Mouse (Mus musculus) urinary bladder, postnatal 25 days (tissue): Measurements from ENCODE around the gene Lrrc25.
A peak's percentile ranks its signal among the peaks of the same experiment; 100 is the strongest.

Experiments
- DNase-seq: peaks from one replicate; pipeline ENCODE4 v3.0.0; 2022; ENCODE audit warnings: low spot score

The Lrrc25 gene

GRCm38 (mm10) chr8:70599507-70600290 lies 16.3 kb upstream of the Lrrc25 start:
- no peak for DNase-seq

DNA sequence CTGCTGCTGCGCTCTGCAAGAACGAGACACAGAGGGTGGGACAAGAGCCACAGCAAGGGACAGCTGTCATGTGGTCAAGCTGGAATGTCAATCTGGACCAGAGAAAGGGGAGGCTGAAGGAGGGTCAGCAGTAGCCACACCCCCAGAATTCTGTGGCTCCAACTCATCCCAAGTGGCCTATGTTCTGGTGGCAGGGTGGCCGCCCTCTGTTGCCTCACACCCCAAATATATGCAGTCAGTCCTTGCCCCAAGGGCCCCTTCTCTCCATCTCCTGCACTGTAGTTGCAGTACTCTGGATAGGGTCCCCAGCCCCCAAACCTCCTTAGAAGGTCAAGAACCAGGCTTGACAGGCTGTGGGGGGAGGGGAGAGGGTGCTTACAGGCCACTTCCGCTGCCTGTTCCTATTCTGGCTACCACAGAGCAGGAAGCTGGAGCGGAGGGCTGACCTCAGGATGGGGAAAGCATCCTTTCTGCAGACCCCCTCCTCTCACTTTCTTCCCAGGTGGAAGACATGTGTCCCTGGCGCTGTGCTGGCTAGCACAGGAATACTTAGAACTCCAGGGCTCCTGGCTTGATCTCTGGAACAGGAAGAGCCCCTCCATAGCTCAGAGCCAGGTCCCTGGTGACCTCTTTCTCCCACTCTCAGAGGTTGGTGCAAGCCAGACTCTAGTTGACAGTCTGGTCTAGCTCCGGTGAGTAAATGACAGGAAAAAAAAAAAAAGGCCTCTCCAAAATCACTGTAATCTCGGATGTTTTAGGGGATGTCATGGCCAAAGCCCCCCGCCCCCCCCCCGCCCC lies 15.3 kb upstream of the Lrrc25 start:
- no peak for DNase-seq

- DNase-seq: peak; percentile 52
Measured at GRCm38 (mm10) chr8:70601271-70601649, 14.7 kb upstream of the Lrrc25 start.

DNA sequence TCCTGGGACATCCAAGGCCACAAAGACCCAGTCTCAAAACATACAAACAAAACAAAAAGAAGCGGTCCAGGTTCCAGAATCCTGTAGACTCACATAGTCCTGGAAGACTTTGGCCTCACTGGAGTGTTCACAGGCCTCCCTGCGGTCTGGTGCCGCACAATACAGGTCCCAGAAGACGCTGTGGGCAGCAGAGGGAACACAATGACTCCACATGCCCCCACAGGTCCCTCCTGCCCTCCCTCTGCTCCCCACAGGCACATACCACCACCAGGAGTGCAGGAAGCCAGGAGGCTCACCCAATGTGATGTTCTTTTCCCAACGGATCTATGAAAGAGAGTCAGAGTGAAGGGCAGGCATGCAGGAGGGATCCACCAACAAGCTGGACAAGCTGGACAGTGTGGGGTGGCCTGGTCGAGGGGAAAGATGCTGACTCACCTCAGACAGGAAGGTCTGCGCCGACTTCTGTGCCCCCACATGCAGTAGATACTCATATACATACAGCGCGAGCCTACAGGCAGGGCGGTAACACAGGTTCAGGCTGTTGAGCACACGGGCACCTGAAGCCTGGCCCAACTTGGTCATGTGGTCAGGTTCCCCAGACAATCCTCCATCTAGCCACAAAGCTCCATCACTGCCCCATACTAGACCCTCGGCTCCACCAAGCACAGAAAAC lies 13.7 kb upstream of the Lrrc25 start:
- DNase-seq: no peak

- DNase-seq: no peak
Measured at GRCm38 (mm10) chr8:70604558-70604957, 11.4 kb upstream of the Lrrc25 start.

DNA sequence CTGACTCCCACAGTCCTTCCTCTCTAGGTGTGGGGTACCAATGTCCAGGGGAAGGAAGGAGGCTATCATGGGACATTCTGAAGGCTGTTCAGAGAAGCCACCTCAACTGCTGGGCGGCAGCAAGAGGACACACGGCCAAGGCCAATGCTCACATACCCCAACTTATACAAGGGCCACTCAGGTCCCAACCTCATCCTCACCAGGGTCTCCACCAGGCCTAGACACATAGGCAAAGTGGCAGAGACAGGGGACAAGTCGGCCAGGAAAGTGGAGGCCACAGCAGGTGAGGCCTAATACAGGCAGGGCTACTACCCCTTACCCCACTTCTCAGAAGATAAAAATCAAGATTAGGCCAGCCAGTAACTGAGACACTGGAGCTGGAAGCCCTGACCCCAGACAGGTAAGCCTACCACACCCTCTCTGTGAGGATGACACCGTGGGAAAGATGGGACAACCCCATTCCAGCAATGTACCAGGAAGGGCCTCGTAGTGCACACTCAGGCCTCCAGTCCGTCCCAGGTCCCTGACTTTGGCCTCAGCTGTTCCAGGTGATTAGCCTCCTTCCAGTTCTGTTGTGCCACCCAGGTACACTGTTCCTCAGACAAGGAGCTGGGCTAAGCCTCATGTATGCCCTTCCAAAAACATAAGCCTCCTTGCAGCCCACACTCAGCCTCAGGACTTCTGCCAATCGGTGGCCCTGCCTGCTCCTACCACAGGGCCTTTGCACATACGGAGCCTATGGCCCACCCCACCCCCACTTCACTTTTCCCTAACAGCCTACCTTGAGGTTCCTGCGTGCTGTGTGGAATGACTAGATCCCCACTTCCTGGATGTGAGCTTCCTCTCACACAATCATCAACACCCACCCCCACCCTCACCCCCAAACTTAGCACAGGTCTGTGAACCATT lies 9.8 kb upstream of the Lrrc25 start:
- DNase-seq: no peak

DNA sequence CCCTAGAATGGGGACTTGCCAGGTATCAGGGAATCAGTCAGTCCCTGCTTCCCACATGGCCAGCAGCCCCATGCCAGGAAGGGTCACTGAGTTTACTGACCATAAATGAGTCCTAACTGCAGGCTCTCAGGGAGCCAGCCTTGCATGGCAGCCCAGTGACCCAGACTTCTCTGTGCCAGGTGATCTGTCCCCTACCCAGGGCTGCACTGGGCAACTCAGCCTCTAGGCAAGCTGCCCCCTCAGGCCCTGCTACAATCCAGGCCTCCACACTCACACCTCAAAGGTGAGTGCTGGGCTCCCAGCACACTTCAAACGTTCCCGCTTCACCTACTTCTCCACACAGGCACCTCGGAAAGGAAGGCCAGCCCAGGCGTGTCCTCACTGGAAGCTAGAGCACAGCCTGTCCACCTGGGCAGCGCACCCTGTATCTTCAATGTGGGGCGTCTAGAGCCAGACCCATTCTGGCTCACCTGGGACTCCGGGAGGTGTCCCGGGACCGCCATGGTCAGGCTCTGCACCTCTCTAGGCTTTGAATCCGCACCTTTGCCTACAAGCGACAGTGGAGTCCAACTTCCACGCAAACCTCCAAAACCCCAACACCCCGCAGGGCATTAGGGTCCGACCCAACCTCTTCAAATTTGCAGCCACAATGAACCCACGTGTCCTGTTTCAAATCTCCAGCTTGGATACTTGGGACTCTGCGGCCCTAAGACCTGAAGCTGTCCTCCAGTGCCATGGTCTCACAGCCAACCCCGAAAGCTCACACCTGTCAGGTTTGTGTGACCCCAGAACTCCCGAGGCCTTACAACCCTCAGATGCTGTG lies 9.0 kb upstream of the Lrrc25 start:
- DNase-seq: no peak

DNA sequence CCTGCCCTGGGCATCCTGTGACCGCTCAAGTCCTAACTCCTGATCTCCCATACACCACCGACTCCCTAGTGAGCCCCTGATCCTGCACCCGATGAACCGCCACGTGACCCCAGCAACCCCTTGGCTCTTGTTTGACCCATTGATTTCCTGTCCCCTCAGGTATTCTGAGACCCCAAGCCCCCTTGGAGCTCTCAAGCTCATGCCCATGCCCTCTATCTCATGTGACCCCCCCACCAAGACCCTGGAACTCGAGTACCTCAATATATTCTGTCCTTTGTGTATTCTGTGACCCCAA lies 8.4 kb upstream of the Lrrc25 start:
- no peak for DNase-seq

GRCm38 (mm10) chr8:70607898-70608748 lies 7.8 kb upstream of the Lrrc25 start:
- peak; percentile 50 for DNase-seq

- DNase-seq: no peak
Measured at GRCm38 (mm10) chr8:70608749-70609367, 7.1 kb upstream of the Lrrc25 start, which contains the start of gene Ssbp4. Ssbp4 (minus strand) TSS chr8:70608872.

- peak; percentile 79 for DNase-seq
Measured at GRCm38 (mm10) chr8:70609368-70609848, 6.5 kb upstream of the Lrrc25 start.

DNA sequence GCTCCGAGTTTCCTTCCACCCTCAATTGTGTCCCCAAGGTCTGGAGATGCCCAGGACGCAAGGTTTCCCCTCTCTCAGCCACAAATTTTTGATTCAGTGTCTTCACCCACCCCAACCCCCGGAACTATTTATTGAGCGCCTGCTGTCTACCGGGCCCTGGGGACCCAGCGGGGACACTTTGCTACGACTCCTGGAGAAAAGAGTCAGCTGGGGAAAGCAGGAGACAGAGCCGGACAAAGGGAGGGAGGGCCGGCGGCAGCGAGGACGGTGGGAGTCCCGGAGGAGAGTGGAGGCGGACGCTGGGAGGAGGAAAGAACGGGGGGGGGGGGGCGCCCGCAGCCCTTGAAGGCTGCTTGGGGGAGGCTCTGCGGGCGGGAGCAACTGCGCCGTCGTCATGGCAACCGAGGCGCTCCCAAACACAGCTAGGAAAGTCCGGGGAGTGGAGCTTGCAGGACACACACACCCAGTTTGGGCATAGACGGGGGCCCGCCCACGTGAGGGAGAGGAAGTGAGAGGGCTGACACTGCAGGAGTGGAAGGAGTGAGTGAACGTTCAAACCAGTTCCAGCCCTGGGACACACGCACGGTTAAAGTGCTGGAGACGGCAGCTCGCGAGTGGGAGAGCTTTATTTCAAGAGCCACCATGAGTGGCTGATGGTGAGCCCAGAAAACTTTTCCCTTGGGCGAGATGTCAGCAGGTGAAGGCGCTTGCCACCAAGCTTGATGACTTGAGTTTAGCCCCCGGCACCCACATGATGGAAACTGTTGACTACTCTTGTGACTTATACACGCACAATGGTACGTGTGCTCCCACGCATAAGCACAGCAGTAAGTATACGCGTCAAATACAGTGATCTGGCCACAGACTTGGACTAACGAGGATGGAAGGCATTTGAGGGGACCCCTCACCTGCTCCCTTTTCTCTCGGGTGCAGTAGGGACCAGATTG lies 5.8 kb upstream of the Lrrc25 start:
- peak; percentile 84 for DNase-seq

GRCm38 (mm10) chr8:70610796-70611771 lies 4.9 kb upstream of the Lrrc25 start:
- DNase-seq: peak; percentile 91

- peak; percentile 86 for DNase-seq
Measured at GRCm38 (mm10) chr8:70611849-70612248, 4.1 kb upstream of the Lrrc25 start.

- DNase-seq: no peak
Measured at GRCm38 (mm10) chr8:70613763-70614162, 2.2 kb upstream of the Lrrc25 start.

- no peak for DNase-seq
Measured at GRCm38 (mm10) chr8:70614469-70614868, 1.5 kb upstream of the Lrrc25 start.

- DNase-seq: no peak
Measured at GRCm38 (mm10) chr8:70615281-70615680, 674 bp upstream of the Lrrc25 start.
